Mouse (Mus musculus): ENCODE data around the gene Pfdn6. TPM values are rescaled to one million over a fixed set of nuclear protein-coding genes. Genes with fewer than 3 reads are reported as not detected.
"Not testable (repeated sequence)": the region's sequence is repeated elsewhere in the genome, so short reads cannot be mapped to it uniquely, and the experiment has no call there.

The Pfdn6 gene
- polyA plus RNA-seq, 1 experiment from 2014 or later: 190 TPM

DNA sequence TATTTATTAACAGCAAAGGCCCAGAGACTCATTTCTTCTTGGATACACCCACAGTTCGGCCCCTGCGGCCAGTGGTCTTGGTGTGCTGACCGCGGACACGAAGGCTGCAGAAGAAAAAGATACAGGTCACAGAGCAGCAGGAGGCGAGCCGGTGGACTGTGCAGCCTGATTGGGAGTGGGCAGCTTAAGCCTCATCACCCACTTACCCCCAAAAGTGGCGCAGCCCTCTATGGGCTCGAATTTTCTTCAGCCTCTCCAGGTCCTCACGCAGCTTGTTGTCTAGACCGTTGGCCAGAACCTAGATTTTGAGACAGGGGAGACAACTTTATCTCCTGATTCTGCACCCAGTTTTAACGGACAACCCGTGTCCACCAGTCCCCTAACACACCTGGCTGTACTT lies 11.9 kb upstream of the Pfdn6 start:
- H3K4me3 ChIP-seq (ENCODE audit: low read depth, low read length): peak overlapping the region; percentile 39
- not testable (repeated sequence) for H3K9me3 ChIP-seq (ENCODE audit: control insufficient read depth, low read length); DNase-seq (ENCODE audit: low spot score); H3K9ac ChIP-seq (ENCODE audit: low read length); ATAC-seq (ENCODE audit: insufficient read depth, low FRiP score, low TSS enrichment); H3K27me3 ChIP-seq (ENCODE audit: control insufficient read depth, insufficient read depth, low read length)
- H3K4me1 ChIP-seq (ENCODE audit: control insufficient read depth, insufficient read depth, low read length): peaks cover 43% of the 10 kb centered on the region
- H3K4me2 ChIP-seq (ENCODE audit: low read depth): peak overlapping the region; percentile 82; the same call in 1 of the 2 replicates
- peaks cover 10% of the 10 kb centered on the region; the same call in 1 of the 2 replicates for H3K36me3 ChIP-seq (ENCODE audit: control insufficient read depth, insufficient read depth, low read length)
- peak overlapping the region; percentile 86; the same call in 1 of the 2 replicates for H3K27ac ChIP-seq (ENCODE audit: low read depth, low read length)
- 81% methylated on average over 13 of the region's 13 CpGs for WGBS

GRCm38 (mm10) chr17:33951021-33951946 lies 11.1 kb upstream of the Pfdn6 start, which contains the start of gene B3galt4:
Gene B3galt4 (minus strand): TSS chr17:33951488.
- H3K4me1 ChIP-seq (ENCODE audit: control insufficient read depth, insufficient read depth, low read length): peaks cover 39% of the 10 kb centered on the region
- under 1% methylated on average over 45 of the region's 45 CpGs for WGBS
- H3K4me3 ChIP-seq (ENCODE audit: low read depth, low read length): peak within 1 kb of the TSS; percentile 39
- ATAC-seq (ENCODE audit: insufficient read depth, low FRiP score, low TSS enrichment): peak; percentile 51
- peak within 1 kb of the TSS; percentile 82 for H3K4me2 ChIP-seq (ENCODE audit: low read depth)
- peaks cover 10% of the 10 kb centered on the region; the same call in 1 of the 2 replicates for H3K36me3 ChIP-seq (ENCODE audit: control insufficient read depth, insufficient read depth, low read length)
- H3K9me3 ChIP-seq (ENCODE audit: control insufficient read depth, low read length): no peaks in the 10 kb centered on the region
- peak; percentile 86 for DNase-seq (ENCODE audit: low spot score)
- no peaks in the 10 kb centered on the region for H3K27me3 ChIP-seq (ENCODE audit: control insufficient read depth, insufficient read depth, low read length)
- peak within 1 kb of the TSS; percentile 69 for H3K9ac ChIP-seq (ENCODE audit: low read length)
- peak within 1 kb of the TSS; percentile 86 for H3K27ac ChIP-seq (ENCODE audit: low read depth, low read length)

DNA sequence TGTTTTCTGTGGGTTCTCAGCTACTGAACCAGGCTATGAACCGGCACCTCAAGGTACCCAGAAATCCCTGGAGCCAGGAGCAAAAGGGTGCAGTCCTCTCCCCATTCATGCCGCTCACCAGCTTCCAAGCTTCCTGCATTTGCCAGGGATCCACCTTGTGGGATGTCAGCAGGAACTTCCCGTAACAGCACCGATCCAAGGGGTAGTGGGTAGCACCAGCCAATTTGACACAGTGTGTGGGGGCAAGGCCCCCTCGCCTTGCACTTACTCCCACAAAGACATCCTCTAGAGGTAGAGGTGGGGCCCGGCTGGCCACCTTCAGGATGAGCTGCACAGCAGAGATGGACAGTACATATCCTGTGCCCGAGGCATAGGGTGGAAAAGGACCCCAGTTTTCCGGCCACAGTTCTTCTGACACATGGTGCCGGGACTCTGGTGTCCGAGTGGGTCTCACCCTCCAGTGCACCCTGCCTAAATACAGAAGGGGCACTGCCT lies 10.0 kb upstream of the Pfdn6 start:
- peaks cover 10% of the 10 kb centered on the region; the same call in 1 of the 2 replicates for H3K36me3 ChIP-seq (ENCODE audit: control insufficient read depth, insufficient read depth, low read length)
- peak overlapping the region; percentile 39; the same call in 1 of the 2 replicates for H3K4me3 ChIP-seq (ENCODE audit: low read depth, low read length)
- WGBS: 72% methylated on average over 10 of the region's 10 CpGs
- H3K4me2 ChIP-seq (ENCODE audit: low read depth): peak overlapping the region; percentile 82
- H3K27ac ChIP-seq (ENCODE audit: low read depth, low read length): 0 out of 2 replicates have a peak overlapping the region, but pooled peaks have one; percentile 17
- DNase-seq (ENCODE audit: low spot score): no peak
- no peak for ATAC-seq (ENCODE audit: insufficient read depth, low FRiP score, low TSS enrichment)
- peak overlapping the region; percentile 69 for H3K9ac ChIP-seq (ENCODE audit: low read length)
- peaks cover 39% of the 10 kb centered on the region for H3K4me1 ChIP-seq (ENCODE audit: control insufficient read depth, insufficient read depth, low read length)
- no peaks in the 10 kb centered on the region for H3K27me3 ChIP-seq (ENCODE audit: control insufficient read depth, insufficient read depth, low read length)
- H3K9me3 ChIP-seq (ENCODE audit: control insufficient read depth, low read length): no peaks in the 10 kb centered on the region

- Histone ChIP-seq H3K9me3 (ENCODE audit: control insufficient read depth, low read length) (no peaks in the 10 kb centered on the region), H3K4me3 (ENCODE audit: low read depth, low read length) (no peak overlapping the region), H3K27me3 (ENCODE audit: control insufficient read depth, insufficient read depth, low read length) (no peaks in the 10 kb centered on the region), H3K36me3 (ENCODE audit: control insufficient read depth, insufficient read depth, low read length) (peaks cover 16% of the 10 kb centered on the region), H3K4me2 (ENCODE audit: low read depth) (no peak overlapping the region), H3K9ac (ENCODE audit: low read length) (no peak overlapping the region), H3K4me1 (ENCODE audit: control insufficient read depth, insufficient read depth, low read length) (peaks cover 31% of the 10 kb centered on the region), H3K27ac (ENCODE audit: low read depth, low read length) (no peak overlapping the region)
- WGBS: 92% methylated on average over 19 of the region's 19 CpGs
- no peak for ATAC-seq (ENCODE audit: insufficient read depth, low FRiP score, low TSS enrichment)
- no peak for DNase-seq (ENCODE audit: low spot score)
Observed at GRCm38 (mm10) chr17:33948905-33949537, 8.9 kb upstream of the Pfdn6 start.

DNA sequence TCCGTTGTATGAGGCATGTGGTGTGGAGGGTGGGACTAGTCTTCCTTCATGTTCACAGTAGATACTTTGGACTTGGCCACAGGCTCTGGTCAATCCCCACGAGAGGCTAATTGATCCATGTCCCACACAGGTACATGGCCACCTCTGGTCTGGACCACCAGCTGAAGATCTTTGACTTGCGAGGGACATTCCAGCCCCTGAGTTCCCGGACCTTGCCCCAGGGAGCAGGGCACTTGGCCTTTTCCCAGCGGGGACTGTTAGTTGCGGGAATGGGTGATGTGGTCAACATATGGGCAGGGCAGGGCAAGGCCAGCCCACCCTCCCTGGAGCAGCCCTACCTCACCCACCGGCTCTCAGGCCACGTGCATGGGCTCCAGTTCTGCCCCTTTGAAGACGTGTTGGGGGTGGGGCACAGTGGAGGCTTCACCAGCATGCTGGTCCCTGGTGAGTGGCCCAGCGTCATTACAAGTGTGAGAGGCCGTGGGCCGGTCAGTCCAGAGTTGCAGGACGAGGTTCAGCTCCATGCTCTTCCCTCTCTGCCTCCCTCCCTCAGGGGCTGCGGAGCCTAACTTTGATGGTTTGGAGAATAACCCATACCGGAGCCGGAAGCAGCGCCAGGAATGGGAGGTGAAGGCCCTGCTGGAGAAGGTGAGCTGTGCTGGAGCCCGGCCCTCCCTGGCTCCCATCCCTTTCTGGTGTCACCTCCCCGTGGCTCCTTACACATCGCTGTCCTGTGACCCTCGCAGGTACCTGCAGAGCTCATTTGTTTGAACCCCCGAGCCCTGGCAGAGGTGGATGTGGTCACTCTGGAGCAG lies 8.2 kb upstream of the Pfdn6 start:
- no peak overlapping the region for H3K27ac ChIP-seq (ENCODE audit: low read depth, low read length)
- H3K9me3 ChIP-seq (ENCODE audit: control insufficient read depth, low read length): no peaks in the 10 kb centered on the region
- DNase-seq (ENCODE audit: low spot score) (no peak), ATAC-seq (ENCODE audit: insufficient read depth, low FRiP score, low TSS enrichment) (no peak)
- H3K36me3 ChIP-seq (ENCODE audit: control insufficient read depth, insufficient read depth, low read length): peaks cover 17% of the 10 kb centered on the region
- H3K4me1 ChIP-seq (ENCODE audit: control insufficient read depth, insufficient read depth, low read length): peaks cover 29% of the 10 kb centered on the region
- H3K27me3 ChIP-seq (ENCODE audit: control insufficient read depth, insufficient read depth, low read length): no peaks in the 10 kb centered on the region
- H3K4me3 ChIP-seq (ENCODE audit: low read depth, low read length): no peak overlapping the region
- no peak overlapping the region for H3K4me2 ChIP-seq (ENCODE audit: low read depth)
- WGBS: 86% methylated on average over 22 of the region's 22 CpGs
- no peak overlapping the region for H3K9ac ChIP-seq (ENCODE audit: low read length)

DNA sequence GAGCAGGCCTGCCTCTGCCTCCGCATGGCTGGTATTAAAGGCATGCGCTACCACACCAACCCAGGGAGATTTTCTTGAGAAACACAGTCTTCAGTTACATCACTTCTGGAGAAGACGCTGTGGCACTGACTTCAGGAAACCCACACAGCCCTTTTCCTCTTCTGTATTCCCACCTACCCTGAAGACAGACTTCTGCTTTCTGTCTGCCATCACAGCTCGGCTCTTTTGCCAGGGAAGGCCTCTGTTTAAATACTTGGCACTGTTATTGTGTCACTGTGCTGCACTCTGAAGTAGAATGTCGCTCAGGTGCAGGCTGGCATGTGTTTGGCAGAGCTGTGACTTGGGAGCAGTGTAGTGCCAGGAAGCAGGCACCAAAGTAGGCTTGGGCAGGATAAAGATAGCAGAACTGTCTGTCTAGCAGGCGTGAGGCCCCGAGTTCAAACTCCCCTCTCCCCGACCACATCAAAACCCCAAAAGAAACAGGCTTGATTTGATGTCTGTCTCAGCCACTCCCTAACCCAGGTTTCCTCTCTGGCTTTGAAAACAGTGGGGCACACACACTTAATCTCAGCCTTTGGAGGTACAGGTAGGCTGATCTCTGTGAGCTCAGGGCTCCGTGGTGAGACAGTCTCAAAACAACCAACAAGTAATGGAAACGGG lies 7.4 kb upstream of the Pfdn6 start:
- H3K27ac ChIP-seq (ENCODE audit: low read depth, low read length): no peak overlapping the region
- no peaks in the 10 kb centered on the region for H3K27me3 ChIP-seq (ENCODE audit: control insufficient read depth, insufficient read depth, low read length)
- no peak overlapping the region for H3K9ac ChIP-seq (ENCODE audit: low read length)
- no peak for DNase-seq (ENCODE audit: low spot score)
- H3K9me3 ChIP-seq (ENCODE audit: control insufficient read depth, low read length): no peaks in the 10 kb centered on the region
- no peak overlapping the region for H3K4me2 ChIP-seq (ENCODE audit: low read depth)
- peaks cover 21% of the 10 kb centered on the region for H3K4me1 ChIP-seq (ENCODE audit: control insufficient read depth, insufficient read depth, low read length)
- ATAC-seq (ENCODE audit: insufficient read depth, low FRiP score, low TSS enrichment): no peak
- WGBS: 94% methylated on average over 10 of the region's 10 CpGs
- peaks cover 14% of the 10 kb centered on the region for H3K36me3 ChIP-seq (ENCODE audit: control insufficient read depth, insufficient read depth, low read length)
- no peak overlapping the region for H3K4me3 ChIP-seq (ENCODE audit: low read depth, low read length)

- ATAC-seq (ENCODE audit: insufficient read depth, low FRiP score, low TSS enrichment) (no peak), DNase-seq (ENCODE audit: low spot score) (no peak)
- WGBS: 92% methylated on average over 15 of the region's 15 CpGs
- H3K4me3 ChIP-seq (ENCODE audit: low read depth, low read length): no peak overlapping the region
- H3K4me2 ChIP-seq (ENCODE audit: low read depth): no peak overlapping the region
- H3K4me1 ChIP-seq (ENCODE audit: control insufficient read depth, insufficient read depth, low read length): peaks cover 12% of the 10 kb centered on the region
- no peak overlapping the region for H3K27ac ChIP-seq (ENCODE audit: low read depth, low read length)
- peaks cover 14% of the 10 kb centered on the region for H3K36me3 ChIP-seq (ENCODE audit: control insufficient read depth, insufficient read depth, low read length)
- H3K9ac ChIP-seq (ENCODE audit: low read length): no peak overlapping the region
- H3K27me3 ChIP-seq (ENCODE audit: control insufficient read depth, insufficient read depth, low read length): no peaks in the 10 kb centered on the region
- no peaks in the 10 kb centered on the region for H3K9me3 ChIP-seq (ENCODE audit: control insufficient read depth, low read length)
Observed at GRCm38 (mm10) chr17:33943454-33943853, 3.3 kb upstream of the Pfdn6 start.

DNA sequence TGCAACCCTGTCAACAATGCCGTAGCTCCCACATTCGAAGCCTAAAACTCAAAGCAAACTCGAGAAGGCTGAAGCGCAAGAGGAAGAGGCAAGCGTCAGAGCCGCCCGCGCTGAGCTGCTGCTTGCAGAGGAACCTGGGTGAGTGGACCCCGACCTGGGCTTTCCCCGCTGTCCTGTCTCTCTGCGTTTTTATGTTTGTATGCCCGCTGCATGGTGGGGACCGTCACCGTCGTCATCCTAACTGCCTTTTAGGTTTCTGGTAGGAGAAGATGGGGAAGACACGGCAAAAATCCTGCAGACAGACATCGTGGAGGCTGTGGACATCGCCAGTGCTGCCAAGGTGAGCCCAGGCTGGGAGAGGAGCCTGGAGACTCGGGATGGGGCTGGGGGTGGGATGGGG lies 1.2 kb upstream of the Pfdn6 start:
- H3K36me3 ChIP-seq (ENCODE audit: control insufficient read depth, insufficient read depth, low read length): peaks cover 14% of the 10 kb centered on the region
- ATAC-seq (ENCODE audit: insufficient read depth, low FRiP score, low TSS enrichment) (no peak), DNase-seq (ENCODE audit: low spot score) (no peak)
- H3K9me3 ChIP-seq (ENCODE audit: control insufficient read depth, low read length): no peaks in the 10 kb centered on the region
- 62% methylated on average over 19 of the region's 19 CpGs for WGBS
- H3K9ac ChIP-seq (ENCODE audit: low read length): peak overlapping the region; percentile 70
- peak overlapping the region; percentile 95 for H3K4me2 ChIP-seq (ENCODE audit: low read depth)
- no peak overlapping the region for H3K27ac ChIP-seq (ENCODE audit: low read depth, low read length)
- H3K4me3 ChIP-seq (ENCODE audit: low read depth, low read length): peak overlapping the region; percentile 81
- H3K4me1 ChIP-seq (ENCODE audit: control insufficient read depth, insufficient read depth, low read length): peaks cover 12% of the 10 kb centered on the region
- no peaks in the 10 kb centered on the region for H3K27me3 ChIP-seq (ENCODE audit: control insufficient read depth, insufficient read depth, low read length)

Measured in neural tube, embryonic 11.5 days (tissue).